Mouse (Mus musculus): ENCODE data around the gene Klhl7.

- no peak for TF ChIP-seq CTCF (IDR thresholded peaks at IDR 0.05; ENCODE audit: borderline replicate concordance, insufficient read depth, low read length)
- no peak for TF ChIP-seq POLR2A (IDR thresholded peaks at IDR 0.05; ENCODE audit: low read depth, low read length)
Measured at GRCm38 (mm10) chr5:24063545-24063944, 36.9 kb upstream of the Klhl7 start.

Measured in embryonic fibroblast, embryonic 13.5 days (primary cell).